Mouse (Mus musculus): ENCODE measurements around the gene Prorsd1.

The Prorsd1 gene

GRCm38 (mm10) chr11:29503948-29504893, 10.6 kb downstream of the Prorsd1 start:
- DNase-seq = no peak

GRCm38 (mm10) chr11:29496962-29497361, 17.9 kb downstream of the Prorsd1 start:
- no peak for DNase-seq

- no peak for DNase-seq
Observed at GRCm38 (mm10) chr11:29493135-29493534, 21.7 kb downstream of the Prorsd1 start.

- DNase-seq = no peak
Observed at GRCm38 (mm10) chr11:29474676-29475075, 40.2 kb downstream of the Prorsd1 start.

All from lung, postnatal 10 days (tissue).